Mouse (Mus musculus): ENCODE results near the gene Isg20l2. TPM values are rescaled to one million over a fixed set of nuclear protein-coding genes. Genes with fewer than 3 reads are reported as not detected.
A peak's percentile ranks its signal among the peaks of the same experiment; 100 is the strongest.

Isg20l2 gene
- polyA plus RNA-seq, 1 experiment from 2014 or later = 43.5 TPM

GRCm38 (mm10) chr3:87909381-87909780 is 20.7 kb upstream of the Isg20l2 start:
- ATAC-seq = no peak
- no peak overlapping the region for H3K4me3 ChIP-seq (replicated peaks; ENCODE audit: low read length)
- WGBS = 91% methylated on average over 2 of the region's 2 CpGs
- H3K4me1 ChIP-seq (replicated peaks; ENCODE audit: control insufficient read depth, insufficient read depth, low read length) = peaks cover 40% of the 10 kb centered on the region
- H3K9ac ChIP-seq (replicated peaks; ENCODE audit: low read depth, low read length) = no peak overlapping the region
- H3K27me3 ChIP-seq (replicated peaks; ENCODE audit: control insufficient read depth, insufficient read depth, low read length) = no peaks in the 10 kb centered on the region
- no peak overlapping the region for H3K4me2 ChIP-seq (ENCODE audit: low read length)
- no peak overlapping the region for H3K27ac ChIP-seq (ENCODE audit: low read length)
- H3K9me3 ChIP-seq (ENCODE audit: control insufficient read depth, low read length) = no peaks in the 10 kb centered on the region
- H3K36me3 ChIP-seq (ENCODE audit: control insufficient read depth, insufficient read depth) = peaks cover 4% of the 10 kb centered on the region

GRCm38 (mm10) chr3:87909874-87910273 is 20.2 kb upstream of the Isg20l2 start:
- Histone ChIP-seq H3K4me2 (ENCODE audit: low read length) (peak overlapping the region; percentile 39), H3K9ac (replicated peaks; ENCODE audit: low read depth, low read length) (0 out of 2 replicates have a peak overlapping the region, but pooled peaks have one; percentile 40), H3K27me3 (replicated peaks; ENCODE audit: control insufficient read depth, insufficient read depth, low read length) (no peaks in the 10 kb centered on the region), H3K9me3 (ENCODE audit: control insufficient read depth, low read length) (no peaks in the 10 kb centered on the region), H3K27ac (ENCODE audit: low read length) (0 out of 2 replicates have a peak overlapping the region, but pooled peaks have one; percentile 20), H3K4me3 (replicated peaks; ENCODE audit: low read length) (no peak overlapping the region), H3K36me3 (ENCODE audit: control insufficient read depth, insufficient read depth) (peaks cover 7% of the 10 kb centered on the region), H3K4me1 (replicated peaks; ENCODE audit: control insufficient read depth, insufficient read depth, low read length) (peaks cover 40% of the 10 kb centered on the region)
- no peak for ATAC-seq
- WGBS = 5% methylated on average over 4 of the region's 4 CpGs

- H3K9me3 ChIP-seq (ENCODE audit: control insufficient read depth, low read length) = no peaks in the 10 kb centered on the region
- H3K36me3 ChIP-seq (ENCODE audit: control insufficient read depth, insufficient read depth) = peaks cover 9% of the 10 kb centered on the region
- peak overlapping the region; percentile 39 for H3K4me2 ChIP-seq (ENCODE audit: low read length)
- peak overlapping the region; percentile 35 for H3K4me3 ChIP-seq (replicated peaks; ENCODE audit: low read length)
- H3K27ac ChIP-seq (ENCODE audit: low read length) = peak overlapping the region; percentile 57; the same call in 1 of the 2 replicates
- no peak for ATAC-seq
- WGBS = 6% methylated on average over 12 of the region's 12 CpGs
- no peaks in the 10 kb centered on the region for H3K27me3 ChIP-seq (replicated peaks; ENCODE audit: control insufficient read depth, insufficient read depth, low read length)
- peaks cover 40% of the 10 kb centered on the region for H3K4me1 ChIP-seq (replicated peaks; ENCODE audit: control insufficient read depth, insufficient read depth, low read length)
- 0 out of 2 replicates have a peak overlapping the region, but pooled peaks have one; percentile 40 for H3K9ac ChIP-seq (replicated peaks; ENCODE audit: low read depth, low read length)
Observed at GRCm38 (mm10) chr3:87910573-87911141, 19.5 kb upstream of the Isg20l2 start.

GRCm38 (mm10) chr3:87913491-87913890 is 16.6 kb upstream of the Isg20l2 start:
- Histone ChIP-seq H3K27me3 (replicated peaks; ENCODE audit: control insufficient read depth, insufficient read depth, low read length) (no peaks in the 10 kb centered on the region), H3K9ac (replicated peaks; ENCODE audit: low read depth, low read length) (no peak overlapping the region), H3K9me3 (ENCODE audit: control insufficient read depth, low read length) (no peaks in the 10 kb centered on the region), H3K27ac (ENCODE audit: low read length) (no peak overlapping the region), H3K4me3 (replicated peaks; ENCODE audit: low read length) (no peak overlapping the region), H3K4me2 (ENCODE audit: low read length) (no peak overlapping the region), H3K36me3 (ENCODE audit: control insufficient read depth, insufficient read depth) (peaks cover 17% of the 10 kb centered on the region), H3K4me1 (replicated peaks; ENCODE audit: control insufficient read depth, insufficient read depth, low read length) (peaks cover 26% of the 10 kb centered on the region)
- WGBS = 86% methylated on average over 7 of the region's 7 CpGs
- no peak for ATAC-seq

- ATAC-seq = no peak
- WGBS = 96% methylated on average over 10 of the region's 10 CpGs
- H3K36me3 ChIP-seq (ENCODE audit: control insufficient read depth, insufficient read depth) = peaks cover 17% of the 10 kb centered on the region
- H3K27me3 ChIP-seq (replicated peaks; ENCODE audit: control insufficient read depth, insufficient read depth, low read length) = no peaks in the 10 kb centered on the region
- peaks cover 22% of the 10 kb centered on the region for H3K4me1 ChIP-seq (replicated peaks; ENCODE audit: control insufficient read depth, insufficient read depth, low read length)
- no peak overlapping the region for H3K27ac ChIP-seq (ENCODE audit: low read length)
- no peak overlapping the region for H3K4me2 ChIP-seq (ENCODE audit: low read length)
- H3K9me3 ChIP-seq (ENCODE audit: control insufficient read depth, low read length) = no peaks in the 10 kb centered on the region
- H3K4me3 ChIP-seq (replicated peaks; ENCODE audit: low read length) = no peak overlapping the region
- H3K9ac ChIP-seq (replicated peaks; ENCODE audit: low read depth, low read length) = no peak overlapping the region
Observed at GRCm38 (mm10) chr3:87913891-87914290, 16.2 kb upstream of the Isg20l2 start.

GRCm38 (mm10) chr3:87916990-87917389 is 13.1 kb upstream of the Isg20l2 start:
- Histone ChIP-seq H3K9me3 (ENCODE audit: control insufficient read depth, low read length) (no peaks in the 10 kb centered on the region), H3K9ac (replicated peaks; ENCODE audit: low read depth, low read length) (no peak overlapping the region), H3K4me3 (replicated peaks; ENCODE audit: low read length) (no peak overlapping the region), H3K27ac (ENCODE audit: low read length) (no peak overlapping the region), H3K27me3 (replicated peaks; ENCODE audit: control insufficient read depth, insufficient read depth, low read length) (no peaks in the 10 kb centered on the region), H3K36me3 (ENCODE audit: control insufficient read depth, insufficient read depth) (peaks cover 17% of the 10 kb centered on the region), H3K4me2 (ENCODE audit: low read length) (no peak overlapping the region), H3K4me1 (replicated peaks; ENCODE audit: control insufficient read depth, insufficient read depth, low read length) (peaks cover 11% of the 10 kb centered on the region)
- ATAC-seq = no peak
- WGBS = 88% methylated on average over 1 of the region's 1 CpGs

- Histone ChIP-seq H3K4me3 (replicated peaks; ENCODE audit: low read length) (no peak overlapping the region), H3K36me3 (ENCODE audit: control insufficient read depth, insufficient read depth) (peaks cover 25% of the 10 kb centered on the region), H3K27ac (ENCODE audit: low read length) (no peak overlapping the region), H3K4me1 (replicated peaks; ENCODE audit: control insufficient read depth, insufficient read depth, low read length) (peaks cover 11% of the 10 kb centered on the region), H3K4me2 (ENCODE audit: low read length) (peak overlapping the region; percentile 53), H3K9me3 (ENCODE audit: control insufficient read depth, low read length) (no peaks in the 10 kb centered on the region), H3K27me3 (replicated peaks; ENCODE audit: control insufficient read depth, insufficient read depth, low read length) (no peaks in the 10 kb centered on the region), H3K9ac (replicated peaks; ENCODE audit: low read depth, low read length) (no peak overlapping the region)
- 0 out of 2 replicates have a peak, but pooled peaks have one; percentile 0 for ATAC-seq
- 97% methylated on average over 1 of the region's 1 CpGs for WGBS
Observed at GRCm38 (mm10) chr3:87918551-87918950, 11.6 kb upstream of the Isg20l2 start.

- H3K36me3 ChIP-seq (ENCODE audit: control insufficient read depth, insufficient read depth) = peaks cover 28% of the 10 kb centered on the region
- peak; percentile 94 for ATAC-seq
- peak within 1 kb of the TSS; percentile 85 for H3K4me2 ChIP-seq (ENCODE audit: low read length)
- no peaks in the 10 kb centered on the region for H3K9me3 ChIP-seq (ENCODE audit: control insufficient read depth, low read length)
- WGBS = under 1% methylated on average over 30 of the region's 30 CpGs
- peaks cover 11% of the 10 kb centered on the region for H3K4me1 ChIP-seq (replicated peaks; ENCODE audit: control insufficient read depth, insufficient read depth, low read length)
- H3K27ac ChIP-seq (ENCODE audit: low read length) = peak within 1 kb of the TSS; percentile 78
- no peaks in the 10 kb centered on the region for H3K27me3 ChIP-seq (replicated peaks; ENCODE audit: control insufficient read depth, insufficient read depth, low read length)
- peak within 1 kb of the TSS; percentile 70 for H3K9ac ChIP-seq (replicated peaks; ENCODE audit: low read depth, low read length)
- peak within 1 kb of the TSS; percentile 77 for H3K4me3 ChIP-seq (replicated peaks; ENCODE audit: low read length)
Observed at GRCm38 (mm10) chr3:87919336-87920108, 10.6 kb upstream of the Isg20l2 start, which contains the start of gene Mrpl24. Gene Mrpl24, plus strand, starts transcription at chr3:87919506.

- 68% methylated on average over 9 of the region's 9 CpGs for WGBS
- ATAC-seq = no peak
- no peak overlapping the region for H3K27ac ChIP-seq (ENCODE audit: low read length)
- peaks cover 32% of the 10 kb centered on the region for H3K36me3 ChIP-seq (ENCODE audit: control insufficient read depth, insufficient read depth)
- no peaks in the 10 kb centered on the region for H3K27me3 ChIP-seq (replicated peaks; ENCODE audit: control insufficient read depth, insufficient read depth, low read length)
- H3K4me3 ChIP-seq (replicated peaks; ENCODE audit: low read length) = peak overlapping the region; percentile 77
- no peaks in the 10 kb centered on the region for H3K9me3 ChIP-seq (ENCODE audit: control insufficient read depth, low read length)
- peak overlapping the region; percentile 85 for H3K4me2 ChIP-seq (ENCODE audit: low read length)
- no peak overlapping the region; the same call in 1 of the 2 replicates for H3K9ac ChIP-seq (replicated peaks; ENCODE audit: low read depth, low read length)
- peaks cover 11% of the 10 kb centered on the region for H3K4me1 ChIP-seq (replicated peaks; ENCODE audit: control insufficient read depth, insufficient read depth, low read length)
Observed at GRCm38 (mm10) chr3:87920270-87920943, 9.7 kb upstream of the Isg20l2 start.
